Mouse (Mus musculus) hindbrain, embryonic 16.5 days (tissue): Measurements from ENCODE around the gene Gpr156. TPM values are rescaled to one million over a fixed set of nuclear protein-coding genes. Genes with fewer than 3 reads are reported as not detected.

Source experiments
- ATAC-seq: fragments of 200-750 bp; cut with Nextera tagmentation; 2 replicates; pipeline ENCODE4 v1.8.0; 2017; ENCODE audit warnings: moderate TSS enrichment, moderate library complexity
- H3K27ac ChIP-seq: fragments of 300-500 bp; sonication (generic); 2 replicates; pipeline ENCODE4 v1.5.1; 2014; ENCODE audit warnings: low read depth, mild to moderate bottlenecking, control low read depth, low read length, moderate library complexity
- H3K27me3 ChIP-seq: fragments of 300-500 bp; sonication (generic); replicated peaks from 2 replicates; pipeline ENCODE4 v1.6.1; 2014; ENCODE audit warnings: low read length; ENCODE audit not compliant: control insufficient read depth, insufficient read depth
- H3K36me3 ChIP-seq: fragments of 300-500 bp; sonication (generic); 2 replicates; pipeline ENCODE4 v1.6.1; 2014; ENCODE audit warnings: mild to moderate bottlenecking, low read length, moderate library complexity, mixed read lengths; ENCODE audit not compliant: control insufficient read depth, insufficient read depth
- H3K4me1 ChIP-seq: fragments of 300-500 bp; sonication (generic); 2 replicates; pipeline ENCODE4 v1.6.1; 2014; ENCODE audit warnings: low read depth, low read length; ENCODE audit not compliant: control insufficient read depth, insufficient read depth
- H3K4me2 ChIP-seq: fragments of 300-500 bp; sonication (generic); 2 replicates; pipeline ENCODE4 v1.6.1; 2014; ENCODE audit warnings: mild to moderate bottlenecking, low read length, control low read depth, moderate library complexity
- H3K4me3 ChIP-seq: fragments of 300-500 bp; sonication (generic); 2 replicates; pipeline ENCODE4 v1.5.1; 2014; ENCODE audit warnings: mild to moderate bottlenecking, low read length, control low read depth, moderate library complexity
- H3K9ac ChIP-seq: fragments of 300-500 bp; sonication (generic); 2 replicates; pipeline ENCODE4 v1.6.1; 2014; ENCODE audit warnings: low read depth, mild to moderate bottlenecking, control low read depth, low read length, moderate library complexity
- H3K9me3 ChIP-seq: fragments of 300-500 bp; sonication (generic); 2 replicates; pipeline ENCODE4 v1.6.1; 2014; ENCODE audit warnings: mild to moderate bottlenecking, low read length, moderate library complexity; ENCODE audit not compliant: control insufficient read depth
- WGBS: fragments of 180-500 bp; shearing (Covaris S2); extraction: QIAGEN DNeasy Blood & Tissue Kit; methylation state at CpG from one replicate; pipeline ENCODE4 v1.1.7; 2014; 5-methylcytosine and 5-hydroxymethylcytosine counted together
- polyA plus RNA-seq: library from polyadenylated mRNA; unstranded; fragments of >200 nt; fragmentation: Nextera tagmentation; extraction: Ambion mirVana; gene quantifications from 2 replicates; pipeline ENCODE4 v1.2.1, GENCODE M21; 2015

The Gpr156 gene
- polyA plus RNA-seq, 1 experiment from 2014 or later, result 3.2 TPM

DNA sequence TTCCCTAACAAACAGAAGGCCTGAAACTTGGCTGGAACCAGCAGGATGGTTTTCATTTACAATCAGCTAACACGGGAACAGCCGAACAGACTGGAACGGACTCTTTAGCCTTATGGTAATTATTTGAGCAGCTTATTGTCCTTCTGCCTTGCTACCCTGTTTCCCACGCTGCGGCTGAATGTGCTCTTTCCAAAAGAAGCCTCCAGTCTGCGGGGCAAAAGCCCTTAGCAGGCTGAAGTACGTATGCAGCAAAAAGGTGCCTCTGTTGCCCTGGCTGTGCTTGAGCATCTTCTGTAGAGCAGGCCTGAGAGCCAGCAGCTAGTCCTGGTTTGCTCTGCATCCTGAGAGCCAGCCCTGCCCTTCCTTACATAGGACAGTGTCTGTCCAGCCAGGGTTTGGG is 83.9 kb downstream of the Gpr156 start:
- ATAC-seq, result peak; percentile 83
- Histone ChIP-seq H3K4me2 (no peak overlapping the region), H3K36me3 (no peaks in the 10 kb centered on the region), H3K9me3 (no peaks in the 10 kb centered on the region), H3K27me3 (no peaks in the 10 kb centered on the region), H3K4me3 (no peak overlapping the region), H3K4me1 (no peaks in the 10 kb centered on the region), H3K9ac (no peak overlapping the region), H3K27ac (peak overlapping the region; percentile 48; the same call in 1 of the 2 replicates)
- 20% methylated on average over 7 of the region's 7 CpGs for WGBS

DNA sequence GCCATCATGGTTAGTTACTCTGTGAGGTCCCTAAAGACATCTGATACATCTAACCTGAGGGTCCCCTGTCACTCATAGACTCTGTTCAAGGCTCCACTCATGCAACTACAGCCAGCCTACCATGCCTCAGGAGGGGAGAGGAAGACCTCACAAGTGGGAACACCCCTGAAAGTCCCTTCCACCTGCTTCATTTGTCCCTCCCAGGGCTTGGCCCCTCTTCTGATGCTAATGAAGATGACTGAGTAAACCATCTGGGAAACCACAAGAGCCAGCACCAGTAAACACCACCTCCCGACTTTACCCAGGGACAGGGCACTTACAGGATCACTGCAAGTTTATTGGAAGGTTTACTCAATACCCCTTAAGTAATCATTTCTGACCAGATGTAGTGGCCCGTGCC is 85.5 kb downstream of the Gpr156 start:
- WGBS, result 41% methylated on average over 2 of the region's 2 CpGs
- H3K9ac ChIP-seq, result no peak overlapping the region
- H3K4me1 ChIP-seq, result no peaks in the 10 kb centered on the region
- no peaks in the 10 kb centered on the region for H3K36me3 ChIP-seq
- H3K9me3 ChIP-seq, result no peaks in the 10 kb centered on the region
- H3K27ac ChIP-seq, result no peak overlapping the region
- no peaks in the 10 kb centered on the region for H3K27me3 ChIP-seq
- no peak for ATAC-seq
- H3K4me2 ChIP-seq, result no peak overlapping the region
- no peak overlapping the region for H3K4me3 ChIP-seq

DNA sequence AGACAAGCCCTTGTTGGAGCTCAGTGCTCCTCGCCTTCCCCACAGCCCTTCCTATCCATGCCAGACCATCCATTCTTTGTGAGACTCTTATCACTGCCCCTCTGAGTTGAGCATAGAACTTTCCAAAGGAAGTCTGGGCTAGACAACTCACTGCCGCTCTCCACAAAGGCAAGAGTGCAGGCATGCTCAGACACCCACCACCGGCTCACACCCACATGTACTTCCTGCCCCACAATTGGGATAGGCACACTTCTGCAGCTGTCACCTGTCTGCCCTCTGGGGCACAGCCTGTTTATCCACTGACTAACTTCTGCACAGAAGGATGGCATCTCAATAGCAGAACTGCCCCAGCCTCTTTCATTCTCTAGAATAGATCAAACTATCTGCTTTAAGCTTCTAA is 86.2 kb downstream of the Gpr156 start:
- 86% methylated on average over 3 of the region's 3 CpGs for WGBS
- no peaks in the 10 kb centered on the region for H3K9me3 ChIP-seq
- no peak for ATAC-seq
- no peak overlapping the region for H3K27ac ChIP-seq
- no peak overlapping the region for H3K4me2 ChIP-seq
- H3K4me1 ChIP-seq, result no peaks in the 10 kb centered on the region
- no peaks in the 10 kb centered on the region for H3K36me3 ChIP-seq
- H3K27me3 ChIP-seq, result no peaks in the 10 kb centered on the region
- no peak overlapping the region for H3K4me3 ChIP-seq
- H3K9ac ChIP-seq, result no peak overlapping the region

DNA sequence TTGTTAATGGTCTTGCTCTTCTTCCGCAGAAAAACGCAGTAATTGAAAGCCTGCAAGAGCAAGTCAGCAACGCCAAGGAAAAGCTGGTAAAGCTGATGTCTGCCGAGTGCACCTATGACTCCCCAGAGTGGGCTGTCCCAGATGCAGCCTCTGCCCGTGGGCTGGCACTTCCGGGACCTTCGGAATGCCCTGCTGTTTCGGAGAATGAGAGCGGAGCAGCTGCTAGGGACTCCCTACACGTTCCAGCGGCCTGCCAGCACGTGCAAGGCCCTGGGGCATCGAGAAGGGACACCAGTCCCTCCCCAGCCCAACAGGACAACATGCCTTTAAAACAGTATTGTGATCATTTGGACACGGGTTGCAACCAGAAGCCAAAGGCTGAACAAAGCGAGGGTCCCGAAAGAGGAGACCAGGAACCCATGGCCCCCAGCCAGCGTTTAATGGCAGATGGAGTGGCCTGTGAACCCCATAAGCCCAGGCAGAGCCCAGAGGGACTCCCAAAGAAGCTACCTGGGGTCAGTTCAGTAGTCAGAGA is 88.3 kb downstream of the Gpr156 start:
- WGBS, result 85% methylated on average over 17 of the region's 17 CpGs
- no peaks in the 10 kb centered on the region for H3K36me3 ChIP-seq
- no peaks in the 10 kb centered on the region for H3K27me3 ChIP-seq
- no peaks in the 10 kb centered on the region for H3K4me1 ChIP-seq
- no peak overlapping the region for H3K27ac ChIP-seq
- no peaks in the 10 kb centered on the region for H3K9me3 ChIP-seq
- no peak for ATAC-seq
- no peak overlapping the region for H3K4me2 ChIP-seq
- H3K4me3 ChIP-seq, result no peak overlapping the region
- H3K9ac ChIP-seq, result no peak overlapping the region

DNA sequence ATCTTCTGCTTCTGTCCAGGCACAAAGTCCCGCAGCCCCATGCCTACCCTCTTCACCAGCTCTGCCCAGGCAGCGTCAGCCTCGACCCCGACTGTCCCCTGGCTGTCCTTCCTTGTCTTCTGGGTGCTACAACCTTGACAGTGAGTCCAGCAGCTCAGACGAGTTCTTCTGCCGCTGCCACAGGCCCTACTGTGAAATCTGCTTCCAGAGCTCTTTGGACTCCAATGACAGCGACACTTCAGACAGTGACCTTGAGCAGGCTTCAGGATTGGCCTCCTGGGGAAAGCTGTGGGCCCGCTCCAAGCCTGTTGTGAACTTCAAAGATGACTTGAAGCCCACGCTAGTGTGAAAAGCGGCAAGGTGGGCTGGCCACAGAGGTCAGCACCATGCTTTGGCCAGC is 89.2 kb downstream of the Gpr156 start:
- Histone ChIP-seq H3K27ac (no peak overlapping the region), H3K9ac (no peak overlapping the region), H3K4me2 (no peak overlapping the region), H3K4me1 (no peaks in the 10 kb centered on the region), H3K4me3 (no peak overlapping the region), H3K27me3 (no peaks in the 10 kb centered on the region), H3K36me3 (no peaks in the 10 kb centered on the region), H3K9me3 (no peaks in the 10 kb centered on the region)
- 91% methylated on average over 10 of the region's 10 CpGs for WGBS
- no peak for ATAC-seq

DNA sequence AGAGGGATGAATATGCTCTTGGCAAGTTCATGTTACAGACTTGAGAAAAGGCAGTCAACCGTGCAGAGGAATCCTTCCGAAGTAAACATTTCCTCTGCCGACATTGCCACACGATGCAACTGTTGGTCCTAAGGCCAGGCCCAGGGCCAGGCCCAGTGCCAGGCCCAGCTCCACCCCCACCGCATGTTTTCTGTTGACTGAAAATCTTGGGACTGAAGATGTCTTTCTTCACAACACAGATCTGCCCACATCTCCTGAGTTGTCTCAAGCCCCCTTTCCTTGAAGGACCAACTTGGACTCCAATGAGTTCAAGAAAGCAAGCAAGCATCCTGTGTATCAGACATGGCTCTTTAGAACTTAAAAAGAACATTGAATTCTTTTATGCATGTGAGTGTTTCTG is 92.1 kb downstream of the Gpr156 start:
- 85% methylated on average over 5 of the region's 5 CpGs for WGBS
- no peaks in the 10 kb centered on the region for H3K27me3 ChIP-seq
- ATAC-seq, result no peak
- no peak overlapping the region for H3K27ac ChIP-seq
- H3K36me3 ChIP-seq, result no peaks in the 10 kb centered on the region
- no peaks in the 10 kb centered on the region for H3K4me1 ChIP-seq
- no peak overlapping the region for H3K4me3 ChIP-seq
- no peak overlapping the region for H3K4me2 ChIP-seq
- no peak overlapping the region for H3K9ac ChIP-seq
- H3K9me3 ChIP-seq, result no peaks in the 10 kb centered on the region

DNA sequence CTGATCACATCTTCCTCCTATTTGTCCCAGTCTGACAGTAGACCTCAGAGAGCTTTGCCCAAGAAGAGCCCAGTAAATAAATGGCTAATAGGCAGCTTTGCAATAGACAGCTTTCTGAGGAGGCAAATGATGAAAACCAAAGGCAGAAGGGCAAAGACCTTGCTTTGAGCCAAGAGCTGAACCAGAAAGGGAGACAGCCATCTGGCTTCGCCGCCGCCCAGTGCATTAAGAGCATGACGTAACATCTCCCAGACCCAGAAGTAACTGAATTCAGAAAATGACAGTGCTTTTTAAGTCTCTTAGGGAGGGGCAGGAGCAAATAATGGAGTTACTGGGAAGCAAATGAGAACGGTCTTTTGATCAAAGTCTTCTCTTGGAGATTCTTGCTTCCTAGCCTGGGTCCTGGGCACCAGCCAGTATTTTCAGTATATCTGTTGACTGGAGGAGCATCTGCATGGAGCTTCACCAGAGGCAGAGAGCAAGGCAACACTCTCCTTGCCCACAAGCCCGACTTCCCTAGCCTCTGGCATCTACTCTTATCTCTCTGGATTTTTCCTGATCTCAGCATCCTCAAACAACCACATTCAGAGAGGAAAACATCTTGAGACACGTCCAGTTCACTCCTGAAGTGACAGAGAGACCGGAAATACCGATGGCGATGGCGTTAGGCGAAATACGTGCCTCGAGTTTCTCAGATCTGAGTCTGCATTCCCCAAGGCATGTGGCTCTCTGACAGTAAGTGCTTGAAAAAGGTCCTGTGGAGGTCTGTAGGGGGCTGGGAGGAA is 92.9 kb downstream of the Gpr156 start:
- no peaks in the 10 kb centered on the region for H3K36me3 ChIP-seq
- WGBS, result 86% methylated on average over 14 of the region's 14 CpGs
- H3K4me1 ChIP-seq, result no peaks in the 10 kb centered on the region
- H3K4me3 ChIP-seq, result no peak overlapping the region
- no peaks in the 10 kb centered on the region for H3K9me3 ChIP-seq
- no peak overlapping the region for H3K27ac ChIP-seq
- H3K4me2 ChIP-seq, result no peak overlapping the region
- no peak for ATAC-seq
- H3K27me3 ChIP-seq, result no peaks in the 10 kb centered on the region
- H3K9ac ChIP-seq, result no peak overlapping the region

DNA sequence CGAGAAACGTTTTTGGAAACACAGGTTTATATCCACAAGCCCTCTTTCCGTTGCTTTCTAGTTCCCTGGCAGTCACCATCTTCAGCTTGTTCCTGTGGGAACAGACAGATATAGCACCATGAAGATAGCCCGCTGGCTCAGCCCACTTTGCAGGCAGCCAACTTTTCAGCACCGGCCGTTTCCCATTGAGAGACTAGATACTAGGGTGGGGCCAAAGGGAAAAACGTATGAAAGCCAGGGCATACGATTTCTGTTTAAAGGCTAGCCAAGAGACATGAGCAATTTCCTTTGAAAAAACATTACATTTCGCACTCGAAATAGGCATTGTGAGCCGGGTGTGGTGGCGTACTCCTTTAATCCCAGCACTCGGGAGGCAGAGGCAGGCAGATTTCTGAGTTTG is 95.2 kb downstream of the Gpr156 start:
- Histone ChIP-seq H3K9me3 (no peaks in the 10 kb centered on the region), H3K4me2 (no peak overlapping the region), H3K4me3 (no peak overlapping the region), H3K9ac (no peak overlapping the region), H3K4me1 (no peaks in the 10 kb centered on the region), H3K27ac (no peak overlapping the region), H3K36me3 (no peaks in the 10 kb centered on the region), H3K27me3 (no peaks in the 10 kb centered on the region)
- WGBS, result 92% methylated on average over 13 of the region's 13 CpGs
- ATAC-seq, result no peak

DNA sequence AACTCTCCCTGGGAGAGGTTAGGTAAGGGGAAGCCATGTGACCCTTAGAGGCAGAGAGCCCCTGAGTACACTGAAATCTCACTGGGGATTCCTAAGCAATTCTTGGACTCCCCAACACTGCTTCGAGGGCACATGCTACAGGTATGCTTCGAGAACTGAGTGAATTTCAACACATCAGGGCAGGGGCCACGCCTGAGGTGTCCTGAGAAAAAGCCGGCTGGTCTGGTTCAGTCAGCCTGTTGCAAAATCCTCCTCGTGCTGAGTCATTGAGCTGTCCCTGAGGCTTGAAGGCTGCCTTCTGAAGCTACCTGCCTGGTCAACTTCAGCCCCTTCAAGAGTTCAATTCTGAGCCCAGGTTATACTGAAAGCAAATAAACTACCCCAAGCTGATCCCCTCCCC is 96.1 kb downstream of the Gpr156 start:
- WGBS, result 79% methylated on average over 5 of the region's 5 CpGs
- H3K4me2 ChIP-seq, result no peak overlapping the region
- H3K9me3 ChIP-seq, result no peaks in the 10 kb centered on the region
- no peak overlapping the region for H3K4me3 ChIP-seq
- no peaks in the 10 kb centered on the region for H3K36me3 ChIP-seq
- no peak overlapping the region for H3K27ac ChIP-seq
- no peaks in the 10 kb centered on the region for H3K4me1 ChIP-seq
- no peaks in the 10 kb centered on the region for H3K27me3 ChIP-seq
- no peak for ATAC-seq
- no peak overlapping the region for H3K9ac ChIP-seq
